Mouse (Mus musculus) v-Abl transformed pro-B cells (cell line): Measurements from ENCODE around the gene Mtss1l.

Experiments used
- in situ Hi-C, 2 experiments: fragments of 400-800 bp; cut with MboI; formaldehyde crosslinking; loops; one replicate each; pipeline ENCODE4 v1.15.1; 2025; ENCODE audit not compliant: unreplicated experiment in 2 of 2

The Mtss1l gene

GRCm38 (mm10) chr8:110726893-110727292 lies 5.6 kb downstream of the Mtss1l start:
- in situ Hi-C loops = loop anchor here in 1 of 2 experiments (10.0 kb wide), 1 partner anchor 592 kb away; no protein-coding TSS in a partner anchor

- in situ Hi-C loops = no loop called here
These were observed 10.1 kb downstream of the Mtss1l start for GRCm38 (mm10) chr8:110731346-110731859.

- in situ Hi-C loops = no loop called here
These were observed 11.8 kb downstream of the Mtss1l start for GRCm38 (mm10) chr8:110733036-110733435.

DNA sequence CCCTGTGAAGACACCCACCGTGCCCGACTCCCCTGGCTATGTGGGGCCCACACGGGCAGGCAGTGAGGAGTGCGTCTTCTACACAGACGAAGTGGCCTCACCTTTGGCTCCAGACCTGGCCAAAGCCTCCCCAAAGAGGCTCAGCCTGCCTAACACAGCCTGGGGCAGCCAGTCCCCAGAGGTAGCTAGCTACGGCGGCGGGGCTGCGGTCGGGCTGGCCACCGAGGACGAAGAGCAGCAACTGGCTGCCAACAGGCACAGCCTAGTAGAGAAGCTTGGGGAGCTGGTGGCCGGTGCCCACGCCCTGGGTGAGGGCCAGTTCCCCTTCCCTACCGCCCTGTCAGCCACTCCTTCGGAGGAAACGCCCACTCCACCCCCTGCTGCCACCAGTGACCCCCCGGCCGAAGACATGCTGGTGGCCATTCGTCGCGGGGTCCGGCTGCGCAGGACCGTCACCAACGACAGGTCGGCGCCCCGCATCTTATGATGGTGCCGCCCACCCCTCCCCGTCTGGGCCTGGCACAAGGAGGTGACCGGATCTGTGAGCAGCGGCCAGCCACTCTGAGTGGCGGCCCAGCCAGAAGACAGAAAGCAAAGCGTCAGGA lies 17.4 kb downstream of the Mtss1l start:
- in situ Hi-C loops = no loop called here

DNA sequence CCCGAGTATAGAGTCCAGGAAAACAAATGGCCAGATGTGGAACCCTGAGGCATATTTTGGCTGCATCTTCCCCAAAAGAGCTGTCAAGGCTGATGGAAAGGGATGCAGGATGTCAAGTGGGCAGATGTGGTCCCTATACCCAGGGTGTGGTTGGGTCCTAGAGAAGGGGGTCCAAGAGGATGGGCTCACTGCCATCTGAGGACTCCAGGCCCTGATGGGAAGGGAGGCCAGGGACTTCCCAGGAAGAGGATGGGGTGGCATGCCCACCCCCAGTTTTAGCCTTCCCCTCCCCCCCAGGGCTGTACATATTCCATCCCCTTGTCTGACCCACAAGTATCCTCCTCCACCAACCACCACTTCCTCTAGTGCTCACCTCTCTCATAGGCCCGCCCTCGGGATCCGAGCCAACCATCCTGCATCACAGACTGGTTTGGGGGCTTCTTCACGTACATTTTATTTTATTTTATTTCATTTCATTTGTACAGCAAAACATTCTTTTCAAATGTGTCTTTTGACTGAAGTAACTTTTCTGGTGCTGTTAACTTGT lies 19.4 kb downstream of the Mtss1l start:
- in situ Hi-C loops = loop anchor here in 1 of 2 experiments (10.0 kb wide), 1 partner anchor 694 kb away; no protein-coding TSS in a partner anchor

DNA sequence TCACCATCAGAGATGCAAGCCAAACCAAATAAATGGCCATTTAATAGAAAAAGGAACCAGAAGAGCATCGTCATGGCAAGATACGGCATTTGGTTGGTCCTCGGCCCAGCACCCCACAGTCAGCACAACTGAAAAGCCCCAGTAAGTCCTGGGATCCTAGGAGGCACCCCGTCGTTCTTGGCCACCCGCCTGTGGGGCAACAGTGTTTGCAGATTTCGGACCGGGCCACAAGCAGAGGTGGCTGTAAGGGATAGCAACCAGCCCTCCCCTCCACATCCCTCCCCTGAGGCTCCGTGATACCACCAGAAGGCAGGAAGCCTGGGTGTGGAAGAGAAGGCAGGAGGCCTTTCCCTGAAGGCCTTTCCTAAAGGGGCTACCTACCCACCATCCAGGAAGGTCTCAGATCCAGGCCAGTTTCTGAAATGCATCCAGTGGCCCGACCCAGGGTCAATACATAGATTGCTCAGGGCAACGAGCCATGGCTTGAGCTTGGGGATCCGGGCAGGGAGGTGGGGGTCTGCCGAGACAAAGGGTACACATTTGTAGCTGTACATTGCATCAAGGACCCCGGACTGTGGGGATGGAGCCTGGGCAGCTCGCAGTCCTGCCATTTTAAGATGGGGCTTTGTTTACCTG lies 20.7 kb downstream of the Mtss1l start:
- in situ Hi-C loops = loop anchor here in 1 of 2 experiments (10.0 kb wide), 1 partner anchor 693 kb away; no protein-coding TSS in a partner anchor

DNA sequence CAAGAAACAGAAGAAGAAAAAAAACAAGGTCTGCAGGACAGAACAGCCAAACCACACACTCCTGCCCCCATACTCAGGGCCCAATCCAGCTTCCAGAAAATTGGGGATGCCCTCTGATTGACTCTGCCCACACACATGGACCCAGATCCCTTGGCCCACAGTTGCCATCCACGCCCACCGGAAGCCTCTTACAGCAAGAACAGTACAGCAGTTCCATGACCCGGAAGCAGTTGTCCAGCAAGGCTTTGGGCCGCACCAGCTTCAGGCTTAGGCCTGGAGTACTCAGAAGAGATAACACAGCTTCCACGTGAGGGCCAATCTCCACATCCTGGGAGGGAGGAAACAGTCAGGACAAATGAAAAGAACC lies 21.2 kb downstream of the Mtss1l start:
- in situ Hi-C loops = loop anchor here in 1 of 2 experiments (10.0 kb wide), 1 partner anchor 692 kb away; no protein-coding TSS in a partner anchor

DNA sequence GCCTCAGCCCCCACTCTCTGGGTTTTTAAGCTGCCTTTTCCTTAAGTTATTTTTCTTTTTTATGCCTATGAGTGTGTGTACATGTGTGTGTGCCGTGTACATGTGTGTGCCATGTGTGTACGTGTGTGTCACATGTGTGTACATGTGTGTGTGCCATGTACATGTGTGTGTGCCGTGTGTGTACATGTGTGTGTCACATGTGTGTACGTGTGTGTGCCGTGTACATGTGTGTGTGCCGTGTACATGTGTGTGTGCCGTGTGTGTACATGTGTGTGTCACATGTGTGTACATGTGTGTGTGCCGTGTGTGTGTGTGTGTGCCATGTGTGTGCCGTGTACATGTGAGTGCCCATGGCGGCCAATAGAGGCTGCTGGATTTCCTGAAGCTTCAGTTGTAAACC lies 23.9 kb downstream of the Mtss1l start:
- in situ Hi-C loops = loop anchor here in 1 of 2 experiments (10.0 kb wide), 1 partner anchor 690 kb away; no protein-coding TSS in a partner anchor

DNA sequence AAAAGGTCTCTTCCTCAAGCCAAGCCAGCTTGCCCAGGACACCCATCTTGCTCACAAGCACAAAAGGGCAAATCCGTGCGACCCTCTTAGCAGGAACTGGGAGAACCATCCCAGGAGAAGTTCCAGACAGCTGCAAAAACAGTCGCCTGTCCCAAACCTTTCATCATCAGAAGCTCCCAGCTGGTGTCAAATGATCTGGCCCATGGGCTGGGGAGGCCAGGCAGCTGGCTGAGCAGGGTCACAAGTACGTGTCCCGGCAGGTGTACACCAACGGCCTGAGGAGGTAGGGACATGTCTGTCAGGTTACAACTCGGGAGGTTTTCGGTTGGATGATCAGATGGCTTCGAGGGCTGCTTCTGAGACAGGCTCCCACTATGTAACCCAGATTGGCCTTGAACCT lies 25.4 kb downstream of the Mtss1l start:
- in situ Hi-C loops = loop anchor here in 1 of 2 experiments (10.0 kb wide), 1 partner anchor 688 kb away; no protein-coding TSS in a partner anchor

DNA sequence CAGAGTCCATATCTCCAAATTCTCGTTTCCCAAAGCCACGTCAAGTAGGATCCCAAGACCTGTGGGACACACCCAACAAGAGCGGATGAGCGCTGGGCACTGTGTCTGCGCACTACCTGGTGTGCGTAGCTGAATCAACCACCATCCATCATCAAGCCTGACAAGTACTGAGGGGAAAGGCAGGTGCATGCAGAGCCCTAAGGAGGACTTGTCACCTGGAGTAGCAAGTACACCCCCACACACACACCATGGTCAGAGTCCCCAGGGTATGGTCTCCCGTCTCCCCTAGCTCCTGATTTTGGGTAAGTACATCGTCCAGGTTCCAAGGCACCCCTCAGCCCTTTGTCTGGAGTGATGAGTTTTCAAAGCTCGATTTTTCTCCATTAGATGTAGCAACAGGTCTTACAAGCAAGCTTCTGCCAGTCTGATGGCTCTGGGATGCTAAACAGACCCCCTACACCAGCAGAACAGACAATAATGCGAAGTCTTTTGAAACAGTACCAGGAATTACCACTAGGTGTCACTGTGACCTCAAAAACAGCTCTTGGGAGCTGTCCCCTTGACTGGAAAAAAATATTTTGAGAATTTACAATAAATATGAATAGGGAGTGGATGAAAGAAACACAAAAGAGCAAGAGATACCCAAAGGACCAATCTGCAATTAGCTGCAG lies 28.4 kb downstream of the Mtss1l start:
- in situ Hi-C loops = loop anchor here in 1 of 2 experiments (5.0 to 25.0 kb wide), 5 partner anchors 108 to 913 kb away; no protein-coding TSS in a partner anchor

- in situ Hi-C loops = loop anchor here in 1 of 2 experiments (5.0 to 25.0 kb wide), 4 partner anchors 107 to 912 kb away; no protein-coding TSS in a partner anchor
These were observed 29.0 kb downstream of the Mtss1l start for GRCm38 (mm10) chr8:110750269-110750668.

DNA sequence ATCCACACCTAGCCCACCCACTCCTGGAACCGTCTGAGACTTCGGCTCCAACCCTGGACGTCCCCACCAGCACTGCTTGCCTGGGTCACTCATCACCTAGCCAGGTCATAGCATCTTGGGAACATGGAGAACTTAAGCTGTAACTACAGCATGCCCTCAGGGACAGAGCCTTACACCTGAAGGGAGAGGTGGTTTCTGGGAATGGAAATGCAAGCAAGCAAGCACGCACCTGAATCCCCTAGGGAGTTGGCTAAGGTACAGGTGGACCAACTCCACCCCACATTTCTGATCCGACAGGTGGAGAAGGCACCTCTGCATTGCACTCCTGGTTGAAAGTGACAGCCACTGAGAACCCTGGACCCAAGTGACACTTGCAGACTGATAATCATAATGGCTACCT lies 30.2 kb downstream of the Mtss1l start:
- in situ Hi-C loops = loop anchor here in 1 of 2 experiments (5.0 to 25.0 kb wide), 4 partner anchors 106 to 911 kb away; no protein-coding TSS in a partner anchor

GRCm38 (mm10) chr8:110754713-110755112 lies 33.4 kb downstream of the Mtss1l start:
- in situ Hi-C loops = loop anchor here (5.0 to 25.0 kb wide), 4 partner anchors 103 to 908 kb away; no protein-coding TSS in a partner anchor

GRCm38 (mm10) chr8:110755511-110756170 lies 34.4 kb downstream of the Mtss1l start:
- in situ Hi-C loops = loop anchor here (5.0 to 25.0 kb wide), 3 partner anchors 327 to 907 kb away; no protein-coding TSS in a partner anchor

DNA sequence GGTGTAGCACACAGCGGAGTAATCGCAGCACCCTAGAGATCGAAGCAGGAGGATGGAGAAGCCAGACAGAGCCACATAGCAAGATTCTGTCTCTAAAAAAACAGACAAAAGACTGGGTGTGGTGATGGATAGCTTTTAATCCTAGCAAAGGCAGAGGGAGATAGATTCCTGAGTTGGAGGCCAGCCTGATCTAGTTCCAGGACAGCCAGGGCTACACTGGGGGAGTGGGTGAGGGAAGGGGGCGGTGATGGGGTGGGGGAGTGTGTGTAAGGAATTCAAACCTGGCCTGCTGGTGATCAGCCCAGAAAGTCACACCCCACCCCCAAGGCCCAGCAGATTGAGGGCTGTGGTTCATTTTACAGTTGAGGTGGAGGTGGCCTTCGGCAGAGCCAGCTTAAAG lies 34.9 kb downstream of the Mtss1l start:
- in situ Hi-C loops = loop anchor here (5.0 to 25.0 kb wide), 3 partner anchors 326 to 906 kb away; no protein-coding TSS in a partner anchor

DNA sequence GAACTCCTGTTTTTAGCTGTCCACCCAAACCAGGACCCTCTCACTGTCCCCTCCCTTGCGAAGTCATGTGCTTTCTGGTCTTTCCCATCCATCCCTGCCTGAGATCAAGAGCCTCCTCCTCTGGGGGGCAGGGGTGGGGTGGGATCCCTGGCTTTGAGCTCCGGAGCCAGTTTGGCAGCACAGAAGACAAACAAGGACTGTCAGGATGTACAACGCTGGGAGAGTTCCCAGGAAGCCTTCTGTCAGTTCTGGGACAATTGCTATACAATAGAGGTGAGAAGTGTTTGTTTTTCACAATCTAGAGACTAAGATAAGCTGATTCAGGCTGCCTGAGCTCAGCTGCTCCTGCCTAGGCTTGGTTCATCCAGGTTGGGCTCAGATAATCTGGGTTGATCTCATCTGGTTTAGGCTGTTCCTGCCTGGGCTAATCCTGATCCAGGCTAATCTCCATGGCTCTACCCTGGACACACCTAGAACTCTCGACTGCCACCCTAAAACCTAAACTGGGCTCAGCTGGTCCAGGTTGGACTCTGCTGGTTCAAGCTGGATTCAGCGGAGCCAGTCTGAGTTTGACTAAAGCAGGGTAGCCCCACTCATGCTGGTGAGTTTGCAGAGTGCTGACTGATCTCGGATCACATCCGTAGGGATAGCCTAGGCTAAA lies 39.1 kb downstream of the Mtss1l start:
- in situ Hi-C loops = loop anchor here in 1 of 2 experiments (5.0 to 25.0 kb wide), 2 partner anchors 47 to 902 kb away; partner anchors contain the start of gene Il34

DNA sequence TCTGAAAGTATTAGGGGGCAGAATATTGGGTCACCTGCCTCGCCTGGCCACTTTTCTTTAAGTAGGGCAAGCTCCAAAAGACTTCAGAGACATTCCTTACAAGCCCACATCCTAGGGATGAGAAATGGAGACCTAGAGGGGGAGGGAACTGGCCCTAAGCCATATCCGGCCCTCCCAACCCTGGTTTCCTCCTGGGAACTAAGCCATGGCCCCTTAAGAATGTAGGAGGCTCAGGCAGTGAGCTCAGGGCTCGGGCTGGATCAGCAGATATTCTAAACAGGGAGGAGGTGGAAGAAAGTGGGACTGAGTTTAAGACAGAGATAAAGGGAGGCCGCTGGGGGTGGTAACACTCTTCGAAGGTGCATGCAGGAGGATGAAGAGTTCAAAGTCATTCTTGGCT lies 39.9 kb downstream of the Mtss1l start:
- in situ Hi-C loops = loop anchor here in 1 of 2 experiments (5.0 to 25.0 kb wide), 2 partner anchors 46 to 901 kb away; partner anchors contain the start of gene Il34

DNA sequence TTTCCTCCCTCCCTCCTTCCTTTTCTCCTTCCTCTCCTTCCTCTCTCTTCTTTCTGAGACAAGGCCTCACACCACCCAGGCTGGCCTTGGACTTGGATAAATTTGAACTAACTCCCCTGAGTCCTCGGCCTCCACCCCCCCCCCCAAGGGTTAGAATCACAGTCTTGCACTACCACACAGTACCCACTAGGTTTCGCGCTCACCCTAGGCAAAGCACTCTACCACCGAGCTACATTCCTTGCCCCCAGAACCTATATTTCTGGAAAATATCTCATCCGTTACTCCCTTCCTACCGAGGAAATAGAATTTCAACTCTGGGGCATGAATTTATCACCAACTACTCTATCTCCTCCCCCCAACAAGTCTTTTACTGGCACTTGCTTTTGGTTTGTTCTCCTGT lies 40.7 kb downstream of the Mtss1l start:
- in situ Hi-C loops = loop anchor here in 1 of 2 experiments (5.0 to 25.0 kb wide), 2 partner anchors 45 to 900 kb away; partner anchors contain the start of gene Il34

GRCm38 (mm10) chr8:110764671-110765070 lies 43.4 kb downstream of the Mtss1l start:
- in situ Hi-C loops = loop anchor here in 1 of 2 experiments (5.0 to 25.0 kb wide), 2 partner anchors 43 to 898 kb away; partner anchors contain the start of gene Il34
